Mouse (Mus musculus) bone marrow, adult 2 months (tissue): ENCODE data around the gene Nfe2. TPM values are rescaled to one million over a fixed set of nuclear protein-coding genes. Genes with fewer than 3 reads are reported as not detected.
A peak's percentile ranks its signal among the peaks of the same experiment; 100 is the strongest.

ENCODE experiments used
- H3K27ac ChIP-seq: fragments of 200-500 bp; 2 replicates; pipeline ENCODE4 v1.5.1; 2012; ENCODE audit warnings: low read depth, mild to moderate bottlenecking, control low read depth, inconsistent platforms, low read length; ENCODE audit not compliant: control insufficient read depth, poor library complexity, insufficient read depth
- H3K4me1 ChIP-seq: fragments of 200-500 bp; 2 replicates; pipeline ENCODE4 v1.6.1; 2011; ENCODE audit warnings: low read length; ENCODE audit not compliant: control insufficient read depth, insufficient read depth
- H3K4me3 ChIP-seq: fragments of 200-500 bp; replicated peaks from 2 replicates; pipeline ENCODE3; 2011; ENCODE audit warnings: mild to moderate bottlenecking, low read depth, low read length, control low read depth; ENCODE audit not compliant: control insufficient read depth
- CTCF ChIP-seq: fragments of 200-500 bp; IDR thresholded peaks from 2 replicates; pipeline ENCODE4 v1.5.1; 2011; ENCODE audit warnings: low read length, control low read depth; ENCODE audit not compliant: control insufficient read depth, insufficient read depth
- POLR2A ChIP-seq: fragments of 200-500 bp; IDR thresholded peaks from 2 replicates; pipeline ENCODE4 v1.6.1; 2011; ENCODE audit warnings: low read depth, mild to moderate bottlenecking, control low read depth, low read length, borderline replicate concordance; ENCODE audit not compliant: control insufficient read depth
- WGBS: fragments of 180-500 bp; shearing (Covaris S2); methylation state at CpG from one replicate; pipeline ENCODE4 v1.1.7; 2018; 5-methylcytosine and 5-hydroxymethylcytosine counted together
- polyA plus RNA-seq: library from polyadenylated mRNA; stranded (reverse); fragments of >200 nt; gene quantifications from 2 replicates; pipeline ENCODE4 v1.2.4, GENCODE M21; 2011; ENCODE audit warnings: low replicate concordance; ENCODE audit not compliant: missing spikeins, insufficient read depth, insufficient read length

Gene Nfe2
- 218 and 304 TPM in 2 replicates for polyA plus RNA-seq

- Histone ChIP-seq H3K27ac (peak within 1 kb of the TSS; percentile 81), H3K4me3 (peak within 1 kb of the TSS; percentile 74), H3K4me1 (peaks cover 5% of the 10 kb centered on the region)
- peak; percentile 96; the same call in 1 of the 2 replicates for TF ChIP-seq POLR2A
- TF ChIP-seq CTCF: peak; percentile 3; the same call in 1 of the 2 replicates
- WGBS: 1% methylated on average over 15 of the region's 15 CpGs
These were observed at the start of gene Nfe2 for GRCm38 (mm10) chr15:103257790-103258728. Nfe2 (minus strand) TSS chr15:103258403.

GRCm38 (mm10) chr15:103307125-103307524, 48.9 kb upstream of the Nfe2 start:
- H3K4me1 ChIP-seq: peaks cover 3% of the 10 kb centered on the region
- H3K4me3 ChIP-seq: no peak overlapping the region
- peak; percentile 84 for TF ChIP-seq CTCF
- TF ChIP-seq POLR2A: no peak
- WGBS: 0% methylated on average over 7 of the region's 7 CpGs
- no peak overlapping the region for H3K27ac ChIP-seq

- Histone ChIP-seq H3K4me1 (peaks cover 3% of the 10 kb centered on the region), H3K4me3 (no peak overlapping the region), H3K27ac (no peak overlapping the region)
- WGBS: 31% methylated on average over 8 of the region's 8 CpGs
- TF ChIP-seq CTCF: no peak
These were observed 47.8 kb upstream of the Nfe2 start for GRCm38 (mm10) chr15:103305792-103306645.

GRCm38 (mm10) chr15:103305070-103305678, 47.0 kb upstream of the Nfe2 start:
- H3K4me3 ChIP-seq: peak overlapping the region; percentile 67
- H3K4me1 ChIP-seq: peaks cover 3% of the 10 kb centered on the region
- under 1% methylated on average over 71 of the region's 71 CpGs for WGBS
- TF ChIP-seq POLR2A: peak; percentile 52; the same call in 1 of the 2 replicates
- TF ChIP-seq CTCF: no peak
- peak overlapping the region; percentile 60; the same call in 1 of the 2 replicates for H3K27ac ChIP-seq

- Histone ChIP-seq H3K4me1 (peaks cover 3% of the 10 kb centered on the region), H3K4me3 (peak overlapping the region; percentile 67), H3K27ac (peak overlapping the region; percentile 33; the same call in 1 of the 2 replicates)
- TF ChIP-seq POLR2A: no peak
- no peak for TF ChIP-seq CTCF
- 1% methylated on average over 9 of the region's 9 CpGs for WGBS
These were observed 46.4 kb upstream of the Nfe2 start for GRCm38 (mm10) chr15:103304616-103304969.

GRCm38 (mm10) chr15:103303916-103304615, 45.9 kb upstream of the Nfe2 start:
- Histone ChIP-seq H3K4me3 (no peak overlapping the region), H3K4me1 (no peaks in the 10 kb centered on the region; the same call in none of the 2 replicates), H3K27ac (no peak overlapping the region)
- 17% methylated on average over 8 of the region's 8 CpGs for WGBS
- TF ChIP-seq CTCF (no peak), POLR2A (no peak)

GRCm38 (mm10) chr15:103302341-103303021, 44.3 kb upstream of the Nfe2 start:
- no peak overlapping the region for H3K4me3 ChIP-seq
- no peaks in the 10 kb centered on the region; the same call in none of the 2 replicates for H3K4me1 ChIP-seq
- H3K27ac ChIP-seq: no peak overlapping the region
- WGBS: 40% methylated on average over 6 of the region's 6 CpGs
- TF ChIP-seq CTCF (no peak), POLR2A (no peak)
